ENCODE assay signal across 14 mouse cellular contexts in the genomic region with DNA sequence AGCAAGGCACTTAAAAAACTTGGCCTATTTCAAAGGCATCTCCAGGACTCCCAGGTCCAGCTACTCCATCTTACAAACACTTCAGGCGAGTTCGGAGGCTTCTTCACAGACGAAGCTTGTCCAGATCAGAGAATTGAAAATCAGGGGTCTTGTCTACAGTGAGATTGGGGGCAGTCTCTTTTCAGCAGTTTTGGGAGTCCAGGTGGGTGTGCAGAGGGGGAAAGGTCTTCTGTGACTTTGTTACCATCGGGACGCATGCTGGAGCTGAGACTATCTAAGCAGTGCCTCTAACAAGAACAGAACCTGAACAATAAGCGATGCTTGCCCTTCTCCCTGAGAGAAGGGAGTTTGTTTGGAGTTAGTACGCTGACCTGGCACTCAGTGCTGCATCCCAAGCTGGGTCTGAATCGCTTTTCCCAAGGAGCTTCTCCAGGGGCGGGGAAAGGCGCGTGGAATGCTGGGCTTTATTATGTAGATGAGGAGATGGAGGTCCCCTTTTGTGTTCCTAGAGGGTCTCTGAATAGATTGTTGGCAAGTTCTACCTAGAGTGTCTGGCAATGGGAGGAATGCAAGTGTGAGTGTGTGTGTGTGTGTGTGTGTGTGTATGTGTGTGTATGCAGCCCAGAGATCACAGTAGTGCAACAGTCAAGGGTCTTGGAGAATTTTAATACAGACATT. TPM values are rescaled to one million over a fixed set of nuclear protein-coding genes. Genes with fewer than 3 reads are reported as not detected.
DNase-seq lines count a peak whose midpoint lies in the region; ATAC-seq lines count a peak whose summit lies in the region.
"Had no signal": no experiment of that assay in that cellular context is flagged by ENCODE, and none has a peak within 500 bp of the region (broad histone marks: within the 10 kb centered on the region; RNA-seq: fewer than 3 reads in every experiment).

No protein-coding gene starts in this region.

- H3K4me1 ChIP-seq in forebrain, embryonic 12.5 days = peaks cover 13% of the 10 kb centered on the region
- H3K4me1 ChIP-seq in hindbrain, embryonic 16.5 days (ENCODE audit: control insufficient read depth, insufficient read depth, low read depth, low read length) = no peaks in the 10 kb centered on the region
- peaks cover 5% of the 10 kb centered on the region; the same call in 1 of the 2 replicates for H3K4me1 ChIP-seq in neural tube, embryonic 12.5 days
- H3K4me1 ChIP-seq in kidney, embryonic 14.5 days (ENCODE audit: control insufficient read depth, insufficient read depth, low read length) = no peaks in the 10 kb centered on the region

- H3K27me3 ChIP-seq in forebrain, embryonic 12.5 days = 0 out of 2 replicates have a peak, but pooled peaks cover 3% of the 10 kb centered on the region
- H3K27me3 ChIP-seq in hindbrain, embryonic 16.5 days (replicated peaks; ENCODE audit: control insufficient read depth, insufficient read depth, low read length) = no peaks in the 10 kb centered on the region
- H3K27me3 ChIP-seq in neural tube, embryonic 12.5 days (replicated peaks) = no peaks in the 10 kb centered on the region
- H3K27me3 ChIP-seq in kidney, embryonic 14.5 days (ENCODE audit: control insufficient read depth, insufficient read depth, low read length) = no peaks in the 10 kb centered on the region

- no peak overlapping the region for H3K4me3 ChIP-seq in forebrain, embryonic 12.5 days (replicated peaks)
- no peak overlapping the region for H3K4me3 ChIP-seq in hindbrain, embryonic 16.5 days (ENCODE audit: low read length)
- no peak overlapping the region for H3K4me3 ChIP-seq in neural tube, embryonic 12.5 days
- H3K4me3 ChIP-seq in kidney, embryonic 14.5 days (ENCODE audit: low read length) = no peak overlapping the region

- peak; percentile 86; the same call in 1 of the 2 replicates for ATAC-seq in forebrain, embryonic 12.5 days (ENCODE audit: low FRiP score)
- ATAC-seq in hindbrain, embryonic 16.5 days = peak; percentile 89
- peak; percentile 89 for ATAC-seq in neural tube, embryonic 12.5 days (ENCODE audit: low FRiP score, low read depth)
- no peak for ATAC-seq in monocyte, adult 5-6 weeks (replicated peaks; ENCODE audit: insufficient number of reproducible peaks, low FRiP score, low TSS enrichment, poor library complexity, severe bottlenecking)
- no peak for ATAC-seq in kidney, embryonic 14.5 days (ENCODE audit: low FRiP score, low TSS enrichment)
- no peak for ATAC-seq in granulocyte monocyte progenitor cell, adult 5-6 weeks (replicated peaks; ENCODE audit: poor library complexity, severe bottlenecking)
- no peak for ATAC-seq in megakaryocyte-erythroid progenitor cell, adult 5-6 weeks (replicated peaks; ENCODE audit: low FRiP score, low TSS enrichment, poor library complexity, severe bottlenecking)
- ATAC-seq: CD4-positive, CD25-positive, alpha-beta regulatory T cell, adult 4 months; inflammation-experienced regulatory T-cells, adult 6 months had no signal

- H3K4me2 ChIP-seq in forebrain, embryonic 12.5 days = peak overlapping the region; percentile 34
- H3K4me2 ChIP-seq in hindbrain, embryonic 16.5 days (ENCODE audit: low read length) = no peak overlapping the region
- H3K4me2 ChIP-seq in neural tube, embryonic 12.5 days (replicated peaks) = no peak overlapping the region
- H3K4me2 ChIP-seq in kidney, embryonic 14.5 days (replicated peaks; ENCODE audit: low read depth, low read length) = no peak overlapping the region
- H3K4me2 ChIP-seq: heart, embryonic 11.5 days; liver, embryonic 11.5 days had no signal

- H3K27ac ChIP-seq in forebrain, embryonic 12.5 days = 0 out of 2 replicates have a peak overlapping the region, but pooled peaks have one; percentile 46
- no peak overlapping the region for H3K27ac ChIP-seq in hindbrain, embryonic 16.5 days (ENCODE audit: low read depth, low read length)
- no peak overlapping the region for H3K27ac ChIP-seq in neural tube, embryonic 12.5 days
- H3K27ac ChIP-seq in kidney, embryonic 14.5 days (ENCODE audit: low read depth, low read length) = no peak overlapping the region

- H3K9me3 ChIP-seq in forebrain, embryonic 12.5 days = no peaks in the 10 kb centered on the region; the same call in 1 of the 2 replicates
- no peaks in the 10 kb centered on the region for H3K9me3 ChIP-seq in hindbrain, embryonic 16.5 days (ENCODE audit: control insufficient read depth, low read length)
- no peaks in the 10 kb centered on the region for H3K9me3 ChIP-seq in neural tube, embryonic 12.5 days
- H3K9me3 ChIP-seq in kidney, embryonic 14.5 days (ENCODE audit: control insufficient read depth, low read length) = no peaks in the 10 kb centered on the region

- 16% methylated on average over 11 of the region's 11 CpGs for WGBS in forebrain, embryonic 12.5 days
- whole genome bisulfite sequencing in hindbrain, embryonic 16.5 days = 19% methylated on average over 11 of the region's 11 CpGs
- 29% methylated on average over 11 of the region's 11 CpGs for WGBS in neural tube, embryonic 12.5 days
- WGBS in kidney, embryonic 14.5 days = 69% methylated on average over 11 of the region's 11 CpGs

- no peak overlapping the region for H3K9ac ChIP-seq in forebrain, embryonic 12.5 days
- H3K9ac ChIP-seq in hindbrain, embryonic 16.5 days (ENCODE audit: low read depth, low read length) = no peak overlapping the region
- no peak overlapping the region for H3K9ac ChIP-seq in neural tube, embryonic 12.5 days
- H3K9ac ChIP-seq in kidney, embryonic 14.5 days (ENCODE audit: low read depth, low read length) = no peak overlapping the region

- DNase-seq in WW6 (ENCODE audit: low read depth, low spot score) = peak; percentile 77
- DNase-seq: cerebellum, adult 9-10 months; lung, postnatal 14 days had no signal

- no peaks in the 10 kb centered on the region for H3K36me3 ChIP-seq in forebrain, embryonic 12.5 days (replicated peaks)
- no peaks in the 10 kb centered on the region for H3K36me3 ChIP-seq in hindbrain, embryonic 16.5 days (ENCODE audit: control insufficient read depth, insufficient read depth, low read length)
- H3K36me3 ChIP-seq in neural tube, embryonic 12.5 days = no peaks in the 10 kb centered on the region
- no peaks in the 10 kb centered on the region for H3K36me3 ChIP-seq in kidney, embryonic 14.5 days (ENCODE audit: control insufficient read depth, insufficient read depth, low read length)

RNA-seq across cellular contexts. Expression of gene Meis1, which starts 55.2 kb away (rescaled TPM):
- polyA plus RNA-seq in forebrain, embryonic 12.5 days (2016; fragmentation: Nextera tagmentation; extraction: Ambion mirVana) = 40.4 and 44.8 TPM in 2 replicates
- 182 and 183 TPM in 2 replicates for polyA plus RNA-seq in hindbrain, embryonic 16.5 days (2015; fragmentation: Nextera tagmentation; extraction: Ambion mirVana)
- 188 and 191 TPM in 2 replicates for polyA plus RNA-seq in neural tube, embryonic 12.5 days (2016; fragmentation: Nextera tagmentation; extraction: Ambion mirVana)
- 6.7 to 11.1 TPM (median 10.2 TPM) in 3 replicates for total RNA-seq in monocyte, adult 5-6 weeks (2017)
- 54.6 and 109 TPM in 2 replicates for polyA plus RNA-seq in kidney, embryonic 14.5 days (2014; fragmentation: Nextera tagmentation; extraction: Ambion mirVana)
- 12.6 and 24.4 TPM in 2 replicates for total RNA-seq in granulocyte monocyte progenitor cell, adult 5-6 weeks (2014; fragmentation: Nextera tagmentation)
- 15.4 and 17.6 TPM in 2 replicates for total RNA-seq in granulocyte monocyte progenitor cell, adult 5-6 weeks (2017)
- total RNA-seq in megakaryocyte-erythroid progenitor cell, adult 5-6 weeks (2014; fragmentation: Nextera tagmentation) = 14.5 and 20.7 TPM in 2 replicates
- 19.9 and 45.5 TPM in 2 replicates for total RNA-seq in megakaryocyte-erythroid progenitor cell, adult 5-6 weeks (2017)

Comparison
In these comparisons a context has a peak if more than half of its experiments do, and no peak if none do; other contexts are left out.
1. ATAC-seq: peak in forebrain, embryonic 12.5 days (single experiment), hindbrain, embryonic 16.5 days (single experiment) and neural tube, embryonic 12.5 days (single experiment); none in monocyte, adult 5-6 weeks (single experiment), kidney, embryonic 14.5 days (single experiment), granulocyte monocyte progenitor cell, adult 5-6 weeks (single experiment) and megakaryocyte-erythroid progenitor cell, adult 5-6 weeks (single experiment).